Mouse (Mus musculus): Measurements from ENCODE around the gene Eps8. TPM values are rescaled to one million over a fixed set of nuclear protein-coding genes. Genes with fewer than 3 reads are reported as not detected.

The Eps8 gene
- total RNA-seq, 4 experiments from 2014 or later, result 39.1 to 47.8 (median 45.7) TPM

- DNase-seq (ENCODE audit: low spot score in 2 of 2), result peak in 1 of 2 experiments; percentile 41
Measured at GRCm38 (mm10) chr6:137664936-137665335, 10.3 kb upstream of the Eps8 start.

- DNase-seq (ENCODE audit: low spot score in 2 of 2), result peak; percentile 52 to 58
Measured at GRCm38 (mm10) chr6:137661583-137662365, 7.1 kb upstream of the Eps8 start.

- no peak for DNase-seq (ENCODE audit: low spot score in 2 of 2)
Measured at GRCm38 (mm10) chr6:137658426-137659088, 3.9 kb upstream of the Eps8 start.

GRCm38 (mm10) chr6:137657203-137657602 is 2.5 kb upstream of the Eps8 start:
- no peak for DNase-seq (ENCODE audit: low spot score in 2 of 2)

GRCm38 (mm10) chr6:137649528-137649927 is 5.1 kb downstream of the Eps8 start:
- DNase-seq (ENCODE audit: low spot score in 2 of 2), result no peak

GRCm38 (mm10) chr6:137649068-137649480 is 5.6 kb downstream of the Eps8 start:
- peak; percentile 58 to 81 for DNase-seq (ENCODE audit: low spot score in 2 of 2)

GRCm38 (mm10) chr6:137648110-137649067 is 6.3 kb downstream of the Eps8 start:
- DNase-seq (ENCODE audit: low spot score in 2 of 2), result no peak

- DNase-seq (ENCODE audit: low spot score in 2 of 2), result no peak
Measured at GRCm38 (mm10) chr6:137647646-137648045, 7.0 kb downstream of the Eps8 start.

- no peak for DNase-seq (ENCODE audit: low spot score in 2 of 2)
Measured at GRCm38 (mm10) chr6:137646726-137647125, 8.0 kb downstream of the Eps8 start.

GRCm38 (mm10) chr6:137644893-137645292 is 9.8 kb downstream of the Eps8 start:
- no peak for DNase-seq (ENCODE audit: low spot score in 2 of 2)

- DNase-seq (ENCODE audit: low spot score in 2 of 2), result no peak
Measured at GRCm38 (mm10) chr6:137643814-137644213, 10.9 kb downstream of the Eps8 start.

GRCm38 (mm10) chr6:137641642-137642041 is 13.0 kb downstream of the Eps8 start:
- no peak for DNase-seq (ENCODE audit: low spot score in 2 of 2)

GRCm38 (mm10) chr6:137638834-137639567 is 15.7 kb downstream of the Eps8 start:
- no peak for DNase-seq (ENCODE audit: low spot score in 2 of 2)

- DNase-seq (ENCODE audit: low spot score in 2 of 2), result no peak
Measured at GRCm38 (mm10) chr6:137637443-137637842, 17.2 kb downstream of the Eps8 start.

- DNase-seq (ENCODE audit: low spot score in 2 of 2), result no peak
Measured at GRCm38 (mm10) chr6:137636131-137636530, 18.5 kb downstream of the Eps8 start.

GRCm38 (mm10) chr6:137633626-137634025 is 21.1 kb downstream of the Eps8 start:
- DNase-seq (ENCODE audit: low spot score in 2 of 2), result no peak

GRCm38 (mm10) chr6:137633121-137633520 is 21.6 kb downstream of the Eps8 start:
- no peak for DNase-seq (ENCODE audit: low spot score in 2 of 2)

GRCm38 (mm10) chr6:137630387-137630786 is 24.3 kb downstream of the Eps8 start:
- DNase-seq (ENCODE audit: low spot score in 2 of 2), result no peak

- no peak for DNase-seq (ENCODE audit: low spot score in 2 of 2)
Measured at GRCm38 (mm10) chr6:137629603-137630231, 25.0 kb downstream of the Eps8 start.

GRCm38 (mm10) chr6:137628715-137629114 is 26.0 kb downstream of the Eps8 start:
- DNase-seq (ENCODE audit: low spot score in 2 of 2), result no peak
